Mouse (Mus musculus): ENCODE measurements around the gene Cyp1b1.

GRCm38 (mm10) chr17:79670837-79671236 is 44.0 kb downstream of the Cyp1b1 start:
- TF ChIP-seq CTCF (conservative IDR thresholded peaks at IDR 0.05; ENCODE audit: low read length), result no peak
- TF ChIP-seq POU5F1 (IDR thresholded peaks at IDR 0.05; ENCODE audit: borderline replicate concordance, low read length), result no peak
- no peak for TF ChIP-seq NANOG (IDR thresholded peaks at IDR 0.05; ENCODE audit: borderline replicate concordance, low read length)
